Mouse (Mus musculus): ENCODE data around the gene Arhgap45.

DNA sequence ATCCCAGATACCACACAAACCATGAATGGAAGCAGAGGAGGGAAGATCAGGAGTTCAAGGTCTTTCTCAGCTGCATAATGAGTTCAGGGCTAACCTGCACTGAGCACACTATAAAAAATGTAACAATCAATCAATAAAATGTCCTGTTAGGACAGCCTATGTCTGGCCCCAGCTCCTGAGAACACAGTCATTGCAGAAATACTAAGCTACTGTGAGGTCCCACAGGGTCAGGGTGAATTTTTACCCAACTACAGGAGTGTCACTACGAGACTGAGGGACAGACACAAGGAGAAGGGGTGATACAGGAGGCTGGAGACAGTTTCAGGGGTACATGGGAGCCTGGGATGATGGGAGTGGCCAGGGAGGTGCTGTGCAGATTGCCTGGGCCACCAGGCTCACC, 61.9 kb downstream of the Arhgap45 start:
- TF ChIP-seq POLR2A (IDR thresholded peaks at IDR 0.05; ENCODE audit: low read depth, low read length) (no peak), CTCF (IDR thresholded peaks at IDR 0.05; ENCODE audit: borderline replicate concordance, insufficient read depth, low read length) (no peak)

Measured in embryonic fibroblast, embryonic 13.5 days (primary cell).